Mouse (Mus musculus): ENCODE measurements at regions not wholly inside any gene's neighbourhood (a gene's known extent, or its start where the extent isn't known, plus 50 kb on each side); places are given as distances from the start of the nearest gene placed in this dataset.

GRCm38 (mm10) chr6:122394160-122394559 lies 53.8 kb upstream of the Phc1 start:
- no peak for DNase-seq

- DNase-seq: no peak
Measured at GRCm38 (mm10) chr6:122393231-122393881, 53.0 kb upstream of the Phc1 start.

DNA sequence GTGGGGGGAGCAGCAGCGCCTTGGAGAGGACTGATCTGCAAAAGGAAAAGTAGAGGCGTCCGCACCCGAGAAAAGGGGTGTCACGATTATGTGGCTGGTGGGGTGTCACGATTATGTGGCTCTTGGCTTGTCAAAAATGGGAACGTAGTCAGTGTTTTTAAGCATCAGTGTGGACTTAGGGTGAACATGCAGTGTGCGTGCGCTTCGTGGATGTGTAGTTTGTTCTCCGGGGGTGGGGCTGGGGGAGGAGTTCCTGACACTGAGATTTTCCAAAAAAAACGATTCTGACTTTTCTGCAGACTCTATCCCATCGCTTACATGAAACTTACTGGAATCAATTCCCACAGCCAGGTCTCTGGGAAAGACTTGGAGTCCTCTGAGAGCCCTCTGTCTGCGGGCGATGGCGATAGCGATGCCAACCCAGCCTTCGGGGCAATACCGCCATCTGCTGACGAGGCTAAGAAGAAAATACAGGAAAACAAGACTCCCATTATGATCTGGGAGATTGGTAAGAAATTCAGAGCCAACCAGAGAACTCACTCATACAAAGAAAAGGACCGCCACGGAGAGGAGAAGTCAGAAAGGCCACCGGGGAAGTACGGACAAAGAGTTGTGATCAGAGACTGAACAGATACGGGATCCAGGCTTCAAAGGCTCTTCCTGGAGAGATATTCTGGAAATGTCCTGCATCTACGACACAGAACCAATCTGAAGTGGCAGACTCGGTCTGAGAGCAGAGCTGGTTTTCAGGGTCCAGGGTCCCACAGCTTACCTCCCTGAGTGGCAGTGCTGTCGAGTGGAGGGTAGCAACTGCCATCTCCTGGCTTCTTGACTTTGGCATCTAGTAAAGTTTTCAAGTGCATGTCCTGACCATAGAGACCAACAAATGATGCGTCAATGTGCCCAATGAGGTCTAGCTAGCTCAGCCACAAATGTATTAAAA lies 51.6 kb upstream of the Phc1 start:
- DNase-seq: peak; percentile 88 to 89

DNA sequence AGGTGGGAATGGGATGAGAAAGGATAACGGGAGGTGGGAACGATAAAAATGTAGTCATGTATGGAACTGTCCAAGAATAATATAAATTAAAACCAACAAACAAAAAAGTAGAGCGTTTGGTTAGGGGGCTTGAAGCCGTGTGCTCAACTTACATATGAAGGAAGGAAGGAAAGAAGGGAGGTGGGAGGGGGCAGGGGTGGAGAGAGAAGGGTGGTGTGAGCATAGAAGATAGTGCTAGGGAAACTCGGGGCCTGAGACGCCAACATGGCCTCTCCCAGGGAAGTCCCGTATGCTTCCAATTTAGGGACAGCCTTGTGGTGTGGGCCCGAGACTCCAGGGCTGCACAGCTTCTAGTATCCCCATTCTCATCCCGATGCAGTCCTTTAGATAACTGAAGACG lies 50.8 kb upstream of the Phc1 start:
- no peak for DNase-seq

- no peak for DNase-seq
Measured at GRCm38 (mm10) chr6:122390720-122391119, 50.4 kb upstream of the Phc1 start.

All from cerebellum, postnatal 10 days (tissue).